Mouse (Mus musculus) intestine, postnatal 0 days (tissue): Measurements from ENCODE around the gene Rasgef1c. TPM values are rescaled to one million over a fixed set of nuclear protein-coding genes. Genes with fewer than 3 reads are reported as not detected.

Source experiments
- ATAC-seq: fragments of 200-750 bp; cut with Nextera tagmentation; 2 replicates; pipeline ENCODE4 v1.8.0; 2017; ENCODE audit warnings: mild to moderate bottlenecking, moderate TSS enrichment, moderate library complexity
- H3K27ac ChIP-seq: fragments of 300-500 bp; sonication (generic); 2 replicates; pipeline ENCODE4 v1.5.1; 2014; ENCODE audit warnings: mild to moderate bottlenecking, low read depth, low read length, moderate library complexity
- H3K27me3 ChIP-seq: fragments of 300-500 bp; sonication (generic); replicated peaks from 2 replicates; pipeline ENCODE4 v1.6.1; 2014; ENCODE audit warnings: low read length, mixed read lengths; ENCODE audit not compliant: control insufficient read depth, insufficient read depth
- H3K36me3 ChIP-seq: fragments of 300-500 bp; sonication (generic); 2 replicates; pipeline ENCODE4 v1.6.1; 2014; ENCODE audit warnings: mild to moderate bottlenecking, moderate library complexity; ENCODE audit not compliant: control insufficient read depth, insufficient read depth
- H3K4me1 ChIP-seq: fragments of 300-500 bp; sonication (generic); replicated peaks from 2 replicates; pipeline ENCODE4 v1.6.1; 2014; ENCODE audit warnings: antibody characterized with exemption, low read length, mixed read lengths; ENCODE audit not compliant: control insufficient read depth, insufficient read depth
- H3K4me2 ChIP-seq: fragments of 300-500 bp; sonication (generic); replicated peaks from 2 replicates; pipeline ENCODE4 v1.6.1; 2014; ENCODE audit warnings: low read depth, mild to moderate bottlenecking, moderate library complexity
- H3K4me3 ChIP-seq: fragments of 300-500 bp; sonication (generic); 2 replicates; pipeline ENCODE4 v1.5.1; 2014; ENCODE audit warnings: low read depth, low read length
- H3K9ac ChIP-seq: fragments of 300-500 bp; sonication (generic); 2 replicates; pipeline ENCODE4 v1.6.1; 2014; ENCODE audit warnings: mild to moderate bottlenecking, low read depth, low read length
- H3K9me3 ChIP-seq: fragments of 300-500 bp; sonication (generic); 2 replicates; pipeline ENCODE4 v1.6.1; 2016; ENCODE audit warnings: mixed run types; ENCODE audit not compliant: control insufficient read depth
- CTCF ChIP-seq: sonication (generic); IDR thresholded peaks from 2 replicates; pipeline ENCODE4 v1.5.1; 2016; ENCODE audit warnings: low read depth, mild to moderate bottlenecking, control low read depth, antibody characterized with exemption, moderate library complexity
- WGBS: fragments of 180-500 bp; shearing (Covaris S2); extraction: QIAGEN DNeasy Blood & Tissue Kit; methylation state at CpG from one replicate; pipeline ENCODE4 v1.1.7; 2014; 5-methylcytosine and 5-hydroxymethylcytosine counted together
- polyA plus RNA-seq: library from polyadenylated mRNA; unstranded; fragments of >200 nt; fragmentation: Nextera tagmentation; extraction: Ambion mirVana; gene quantifications from 2 replicates; pipeline ENCODE4 v1.2.1, GENCODE M21; 2015

The Rasgef1c gene
- polyA plus RNA-seq, 1 experiment from 2014 or later, result 0.44 TPM

DNA sequence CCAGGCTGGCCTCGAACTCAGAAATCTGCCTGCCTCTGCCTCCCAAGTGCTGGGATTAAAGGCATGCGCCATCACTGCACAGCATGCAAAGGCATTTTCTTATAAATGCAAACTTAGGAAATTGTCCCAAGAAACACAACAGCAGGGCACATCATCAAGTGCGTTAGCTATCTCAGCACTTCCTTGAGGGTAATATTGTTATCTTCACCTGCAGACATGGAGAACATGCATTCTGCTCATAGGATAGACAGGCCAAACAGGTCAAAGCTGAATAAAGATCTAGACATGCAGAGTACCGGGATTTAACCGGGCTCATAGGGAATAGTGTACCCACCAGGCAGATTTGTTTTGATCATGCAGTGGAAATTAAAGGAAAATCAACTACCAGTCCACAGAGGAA is 9.6 kb upstream of the Rasgef1c start:
- 88% methylated on average over 5 of the region's 5 CpGs for WGBS
- no peaks in the 10 kb centered on the region for H3K9me3 ChIP-seq
- H3K4me3 ChIP-seq, result no peak overlapping the region
- no peaks in the 10 kb centered on the region for H3K4me1 ChIP-seq
- H3K27ac ChIP-seq, result no peak overlapping the region
- no peak overlapping the region for H3K4me2 ChIP-seq
- ATAC-seq, result no peak
- peaks cover 10% of the 10 kb centered on the region for H3K36me3 ChIP-seq
- no peak for TF ChIP-seq CTCF
- no peaks in the 10 kb centered on the region for H3K27me3 ChIP-seq
- H3K9ac ChIP-seq, result no peak overlapping the region

DNA sequence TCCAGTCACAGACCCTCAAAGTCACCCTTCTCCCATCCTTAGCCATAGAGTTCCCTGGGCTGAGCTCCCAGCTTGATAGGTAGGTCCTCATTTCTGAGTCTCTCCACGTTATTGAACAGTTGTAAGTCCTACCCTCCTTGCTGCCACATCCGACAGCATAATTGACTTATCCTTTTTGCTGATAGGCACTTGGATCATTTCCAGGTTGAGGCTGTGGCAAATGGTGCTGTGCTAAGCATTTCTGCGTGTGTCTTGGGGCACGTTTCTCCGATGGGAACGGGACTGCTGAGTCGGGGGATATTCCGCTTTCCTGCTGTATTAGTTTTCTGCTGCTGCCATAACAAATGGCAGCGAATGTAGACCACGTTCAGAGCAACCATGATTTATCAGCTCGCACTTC is 7.8 kb upstream of the Rasgef1c start:
- Histone ChIP-seq H3K27me3 (no peaks in the 10 kb centered on the region), H3K27ac (no peak overlapping the region), H3K9ac (no peak overlapping the region), H3K4me2 (no peak overlapping the region), H3K9me3 (no peaks in the 10 kb centered on the region), H3K4me1 (no peaks in the 10 kb centered on the region), H3K4me3 (no peak overlapping the region), H3K36me3 (0 out of 2 replicates have a peak, but pooled peaks cover 5% of the 10 kb centered on the region)
- TF ChIP-seq CTCF, result no peak
- WGBS, result 60% methylated on average over 11 of the region's 11 CpGs
- ATAC-seq, result no peak

DNA sequence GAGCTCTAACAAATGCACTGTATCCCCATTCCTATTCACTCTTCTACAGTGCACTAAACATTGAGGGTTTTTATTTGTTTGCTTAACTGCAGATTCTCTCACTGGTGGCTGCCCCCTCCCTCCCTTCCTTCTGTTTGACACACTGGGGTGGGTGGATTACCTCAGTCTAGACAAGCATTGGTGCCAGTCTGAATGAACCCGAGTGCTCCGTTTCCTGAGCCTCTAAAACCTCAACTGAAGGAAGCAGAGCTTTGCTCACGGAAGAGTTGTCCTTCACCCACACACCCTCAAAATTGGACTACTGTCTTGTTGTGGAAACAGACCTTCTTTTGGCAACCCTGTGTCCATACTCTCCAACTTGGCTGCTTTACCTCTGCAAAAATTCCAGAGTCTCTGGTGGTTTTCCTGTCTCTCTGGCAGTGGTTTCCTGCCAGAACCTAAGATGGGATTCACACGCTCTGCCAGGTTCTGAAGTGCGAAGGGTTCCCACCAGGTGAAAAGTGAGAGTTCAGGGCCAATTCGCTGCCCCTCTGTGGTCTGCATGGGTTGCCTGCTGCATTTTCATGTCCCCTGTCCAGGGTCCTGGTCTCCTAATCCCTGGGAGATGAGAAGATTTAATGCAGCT is 5.6 kb upstream of the Rasgef1c start:
- Histone ChIP-seq H3K4me1 (no peaks in the 10 kb centered on the region; the same call in 1 of the 2 replicates), H3K4me2 (no peak overlapping the region), H3K9ac (no peak overlapping the region), H3K9me3 (no peaks in the 10 kb centered on the region), H3K27me3 (peaks cover 10% of the 10 kb centered on the region), H3K27ac (no peak overlapping the region), H3K4me3 (no peak overlapping the region), H3K36me3 (no peaks in the 10 kb centered on the region)
- ATAC-seq, result no peak
- TF ChIP-seq CTCF, result no peak
- 38% methylated on average over 6 of the region's 6 CpGs for WGBS

DNA sequence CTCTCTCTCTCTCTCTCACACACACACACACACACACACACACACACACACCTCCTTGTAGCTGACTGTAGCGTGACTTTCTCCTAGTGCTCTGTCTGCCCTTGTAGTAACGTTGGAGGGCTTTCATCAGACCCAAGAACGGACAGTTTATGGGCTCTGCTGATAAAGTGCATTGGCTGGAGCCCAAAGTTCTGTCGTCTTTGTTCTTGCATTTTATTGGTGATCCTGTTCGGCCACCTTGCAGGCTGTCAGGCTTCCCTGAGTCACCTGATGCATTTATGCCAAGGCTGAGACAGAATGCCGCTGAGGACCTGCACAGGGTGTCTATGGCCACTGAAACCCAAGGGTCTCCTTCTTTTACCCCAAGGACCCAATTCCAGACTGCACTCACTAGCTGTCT is 1.6 kb upstream of the Rasgef1c start:
- Histone ChIP-seq H3K9ac (no peak overlapping the region), H3K4me1 (no peaks in the 10 kb centered on the region; the same call in 1 of the 2 replicates), H3K4me2 (no peak overlapping the region), H3K27ac (no peak overlapping the region), H3K27me3 (peaks cover 30% of the 10 kb centered on the region), H3K36me3 (no peaks in the 10 kb centered on the region), H3K9me3 (no peaks in the 10 kb centered on the region), H3K4me3 (no peak overlapping the region)
- TF ChIP-seq CTCF, result no peak
- no peak for ATAC-seq
- 28% methylated on average over 6 of the region's 6 CpGs for WGBS

DNA sequence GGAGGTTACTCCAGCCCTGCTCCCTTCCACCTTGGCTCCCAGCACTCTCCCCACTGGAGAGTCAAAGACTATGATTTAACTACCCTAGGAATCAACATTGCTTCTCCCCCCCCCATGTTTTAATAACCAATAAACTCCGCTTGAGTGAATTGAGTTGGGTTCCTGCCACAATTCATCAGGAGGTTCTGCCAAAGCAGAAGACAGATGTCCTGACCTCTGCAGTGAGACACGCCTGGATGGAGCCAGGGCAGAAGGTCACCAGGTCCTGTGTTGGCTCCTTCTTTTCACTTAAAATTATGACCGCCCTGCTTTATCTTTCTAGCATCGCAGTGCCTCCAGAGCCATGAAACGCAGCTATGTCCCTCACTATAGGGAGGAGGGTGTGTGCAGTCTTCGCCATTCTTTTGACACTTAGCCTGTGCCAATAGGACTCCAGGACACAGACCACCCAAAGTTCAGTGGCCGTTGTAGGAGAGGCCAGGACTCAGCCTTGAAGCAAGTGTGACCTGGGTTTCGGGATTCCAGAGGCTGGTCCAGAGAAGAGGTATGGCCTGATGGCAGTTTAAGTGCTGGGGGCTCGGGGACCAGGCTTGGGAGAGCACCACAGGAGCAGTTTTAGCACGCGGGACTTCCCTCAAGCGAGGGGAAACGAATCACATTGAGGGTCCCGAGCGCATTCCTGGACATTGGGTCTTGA is 525 bp upstream of the Rasgef1c start:
- Histone ChIP-seq H3K9me3 (no peaks in the 10 kb centered on the region), H3K36me3 (no peaks in the 10 kb centered on the region), H3K4me1 (no peaks in the 10 kb centered on the region; the same call in 1 of the 2 replicates), H3K27ac (no peak overlapping the region), H3K27me3 (peaks cover 30% of the 10 kb centered on the region), H3K4me3 (peak overlapping the region; percentile 54), H3K9ac (no peak overlapping the region), H3K4me2 (peak overlapping the region; percentile 99)
- no peak for ATAC-seq
- no peak for TF ChIP-seq CTCF
- 19% methylated on average over 15 of the region's 15 CpGs for WGBS

DNA sequence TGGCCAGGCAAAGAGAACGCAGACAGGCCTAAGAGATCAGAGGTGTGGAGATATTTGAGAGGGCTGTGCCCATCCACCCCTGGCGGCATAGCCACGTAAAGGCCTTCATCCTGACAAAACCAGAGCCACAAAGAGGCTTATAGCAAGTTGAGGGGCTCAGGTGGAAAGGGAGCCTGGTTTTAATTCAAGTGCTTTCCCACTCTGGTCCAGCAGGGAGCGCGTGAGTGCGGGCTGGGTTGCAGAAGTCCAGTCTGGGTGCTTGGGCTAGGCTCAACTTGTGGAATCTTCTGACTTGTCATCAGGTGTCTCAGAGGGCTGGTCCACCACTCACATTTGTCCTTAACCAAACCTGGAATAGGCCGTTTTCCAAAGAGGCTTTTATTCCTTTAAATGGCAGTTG is 1.7 kb downstream of the Rasgef1c start:
- Histone ChIP-seq H3K4me2 (no peak overlapping the region), H3K27ac (no peak overlapping the region), H3K4me1 (no peaks in the 10 kb centered on the region; the same call in 1 of the 2 replicates), H3K27me3 (peaks cover 30% of the 10 kb centered on the region), H3K9ac (no peak overlapping the region), H3K4me3 (no peak overlapping the region), H3K36me3 (no peaks in the 10 kb centered on the region), H3K9me3 (no peaks in the 10 kb centered on the region)
- 19% methylated on average over 7 of the region's 7 CpGs for WGBS
- no peak for ATAC-seq
- peak; percentile 84 for TF ChIP-seq CTCF
